Mouse (Mus musculus): Measurements from ENCODE around the gene Fnip2. TPM values are rescaled to one million over a fixed set of nuclear protein-coding genes. Genes with fewer than 3 reads are reported as not detected.
A peak's percentile ranks its signal among the peaks of the same experiment; 100 is the strongest.

Fnip2 gene
- total and polyA plus RNA-seq, 2 experiments from 2014 or later: 6.9 to 30.3 TPM

DNA sequence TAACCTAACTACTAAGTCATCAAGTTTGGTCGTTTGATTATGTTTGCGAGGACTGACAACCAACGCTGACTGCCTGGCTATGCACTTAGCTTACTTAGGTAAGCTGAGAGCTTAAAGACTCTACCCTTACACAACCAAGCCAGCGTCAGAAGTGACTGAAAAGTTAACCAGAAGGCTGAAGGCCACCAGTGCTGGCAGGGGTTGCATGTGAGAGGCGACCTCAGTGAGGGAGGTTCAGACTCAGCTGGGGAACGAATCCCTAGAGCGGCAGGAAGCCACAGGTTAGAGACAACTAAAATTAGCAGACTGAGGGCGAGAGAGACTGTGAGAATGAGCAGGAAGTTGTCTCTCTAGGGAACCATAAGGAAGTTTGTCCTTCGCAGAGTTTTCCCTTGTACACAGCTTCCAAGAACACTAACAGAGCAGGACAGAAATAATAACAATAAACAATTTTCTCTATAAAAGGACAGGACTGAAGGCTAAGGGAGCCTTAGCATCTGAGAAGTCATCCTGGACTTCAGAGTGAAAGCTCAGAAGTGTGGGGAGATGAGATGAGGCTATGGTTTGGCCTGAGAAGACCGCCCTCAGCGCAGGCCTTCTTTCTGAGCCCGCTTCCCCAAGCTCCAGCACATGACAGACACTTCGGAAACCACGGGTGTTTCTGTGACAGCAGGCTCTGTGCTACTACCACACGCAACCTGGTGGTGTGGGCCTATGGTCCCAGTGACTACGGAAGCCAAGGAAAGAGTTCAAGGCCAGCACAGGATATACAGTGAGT lies 83.1 kb downstream of the Fnip2 start:
- H3K36me3 ChIP-seq (ENCODE audit: insufficient read depth, low read length): peaks cover 65% of the 10 kb centered on the region
- no peak; the same call in 1 of the 2 replicates for ATAC-seq (ENCODE audit: low FRiP score)
- no peak for TF ChIP-seq CTCF (IDR thresholded peaks at IDR 0.05)
- H3K27me3 ChIP-seq (ENCODE audit: insufficient read depth, low read length): no peaks in the 10 kb centered on the region
- H3K9ac ChIP-seq (replicated peaks; ENCODE audit: low read length, poor library complexity, severe bottlenecking): no peak overlapping the region
- no peaks in the 10 kb centered on the region for H3K4me1 ChIP-seq (ENCODE audit: insufficient read depth, low read length)
- no peak overlapping the region for H3K4me3 ChIP-seq (ENCODE audit: low read depth, low read length)
- H3K27ac ChIP-seq (ENCODE audit: low read depth, low read length): no peak overlapping the region
- H3K4me2 ChIP-seq (ENCODE audit: low read depth, low read length, poor library complexity, severe bottlenecking): no peak overlapping the region
- WGBS: 90% methylated on average over 16 of the region's 16 CpGs
- no peaks in the 10 kb centered on the region for H3K9me3 ChIP-seq (ENCODE audit: low read length)
- no peak for DNase-seq (ENCODE audit: low spot score)

DNA sequence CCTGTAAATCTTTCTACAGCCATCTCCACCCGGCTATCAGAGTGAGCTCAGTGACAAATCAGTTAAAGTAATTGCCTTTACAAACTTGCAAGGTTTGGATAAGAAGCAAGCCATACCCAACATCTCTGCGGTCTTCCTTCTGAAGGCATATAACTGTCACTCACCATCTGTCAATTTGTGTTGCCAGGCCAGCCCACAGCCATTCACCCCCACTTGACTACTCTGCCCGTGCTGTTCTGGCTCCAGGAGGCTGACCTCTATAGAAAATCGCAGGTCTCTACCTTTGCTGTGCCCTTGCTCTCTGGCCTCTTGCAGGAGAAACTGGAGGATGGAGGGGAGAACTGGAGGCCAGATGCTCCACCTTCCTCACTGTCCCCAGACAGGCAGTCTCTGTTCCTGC lies 88.7 kb downstream of the Fnip2 start:
- DNase-seq (ENCODE audit: low spot score) (no peak), ATAC-seq (ENCODE audit: low FRiP score) (no peak)
- no peaks in the 10 kb centered on the region for H3K27me3 ChIP-seq (ENCODE audit: insufficient read depth, low read length)
- no peak overlapping the region for H3K4me3 ChIP-seq (ENCODE audit: low read depth, low read length)
- H3K4me2 ChIP-seq (ENCODE audit: low read depth, low read length, poor library complexity, severe bottlenecking): no peak overlapping the region
- peaks cover 30% of the 10 kb centered on the region for H3K36me3 ChIP-seq (ENCODE audit: insufficient read depth, low read length)
- WGBS: 72% methylated on average over 4 of the region's 4 CpGs
- no peaks in the 10 kb centered on the region for H3K9me3 ChIP-seq (ENCODE audit: low read length)
- H3K4me1 ChIP-seq (ENCODE audit: insufficient read depth, low read length): no peaks in the 10 kb centered on the region
- no peak for TF ChIP-seq CTCF (IDR thresholded peaks at IDR 0.05)
- H3K9ac ChIP-seq (replicated peaks; ENCODE audit: low read length, poor library complexity, severe bottlenecking): no peak overlapping the region
- no peak overlapping the region for H3K27ac ChIP-seq (ENCODE audit: low read depth, low read length)

DNA sequence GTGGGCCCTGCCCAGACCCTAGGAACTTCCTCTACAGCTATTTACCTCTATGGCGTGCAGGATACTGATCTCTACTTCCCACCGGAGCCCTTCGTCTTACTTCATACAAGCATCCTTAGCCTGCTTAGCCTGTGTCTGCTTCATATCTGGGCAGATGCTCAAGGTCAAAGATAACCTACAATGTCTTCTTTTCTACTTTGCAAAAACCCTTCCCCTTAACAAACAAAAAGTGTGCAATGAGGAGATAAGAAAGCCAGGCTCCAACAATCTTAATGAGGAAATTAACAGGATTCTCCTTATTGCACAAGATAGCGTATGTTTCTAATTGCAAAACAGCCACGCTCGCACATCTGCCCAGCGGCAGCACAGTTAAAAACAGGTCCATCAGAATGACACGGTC lies 89.2 kb downstream of the Fnip2 start:
- Histone ChIP-seq H3K36me3 (ENCODE audit: insufficient read depth, low read length) (peaks cover 26% of the 10 kb centered on the region), H3K27ac (ENCODE audit: low read depth, low read length) (no peak overlapping the region), H3K9ac (replicated peaks; ENCODE audit: low read length, poor library complexity, severe bottlenecking) (no peak overlapping the region), H3K9me3 (ENCODE audit: low read length) (no peaks in the 10 kb centered on the region), H3K27me3 (ENCODE audit: insufficient read depth, low read length) (no peaks in the 10 kb centered on the region), H3K4me1 (ENCODE audit: insufficient read depth, low read length) (no peaks in the 10 kb centered on the region), H3K4me2 (ENCODE audit: low read depth, low read length, poor library complexity, severe bottlenecking) (no peak overlapping the region), H3K4me3 (ENCODE audit: low read depth, low read length) (no peak overlapping the region)
- 90% methylated on average over 8 of the region's 8 CpGs for WGBS
- DNase-seq (ENCODE audit: low spot score) (no peak), ATAC-seq (ENCODE audit: low FRiP score) (no peak)
- no peak for TF ChIP-seq CTCF (IDR thresholded peaks at IDR 0.05)

GRCm38 (mm10) chr3:79475980-79476379 lies 91.6 kb downstream of the Fnip2 start:
- no peak overlapping the region for H3K9ac ChIP-seq (replicated peaks; ENCODE audit: low read length, poor library complexity, severe bottlenecking)
- no peak overlapping the region for H3K27ac ChIP-seq (ENCODE audit: low read depth, low read length)
- no peaks in the 10 kb centered on the region for H3K4me1 ChIP-seq (ENCODE audit: insufficient read depth, low read length)
- 80% methylated on average over 2 of the region's 2 CpGs for WGBS
- H3K4me2 ChIP-seq (ENCODE audit: low read depth, low read length, poor library complexity, severe bottlenecking): no peak overlapping the region
- no peaks in the 10 kb centered on the region for H3K9me3 ChIP-seq (ENCODE audit: low read length)
- TF ChIP-seq CTCF (IDR thresholded peaks at IDR 0.05): no peak
- no peaks in the 10 kb centered on the region for H3K27me3 ChIP-seq (ENCODE audit: insufficient read depth, low read length)
- peaks cover 19% of the 10 kb centered on the region for H3K36me3 ChIP-seq (ENCODE audit: insufficient read depth, low read length)
- DNase-seq (ENCODE audit: low spot score) (peak; percentile 58), ATAC-seq (ENCODE audit: low FRiP score) (no peak)
- no peak overlapping the region for H3K4me3 ChIP-seq (ENCODE audit: low read depth, low read length)

DNA sequence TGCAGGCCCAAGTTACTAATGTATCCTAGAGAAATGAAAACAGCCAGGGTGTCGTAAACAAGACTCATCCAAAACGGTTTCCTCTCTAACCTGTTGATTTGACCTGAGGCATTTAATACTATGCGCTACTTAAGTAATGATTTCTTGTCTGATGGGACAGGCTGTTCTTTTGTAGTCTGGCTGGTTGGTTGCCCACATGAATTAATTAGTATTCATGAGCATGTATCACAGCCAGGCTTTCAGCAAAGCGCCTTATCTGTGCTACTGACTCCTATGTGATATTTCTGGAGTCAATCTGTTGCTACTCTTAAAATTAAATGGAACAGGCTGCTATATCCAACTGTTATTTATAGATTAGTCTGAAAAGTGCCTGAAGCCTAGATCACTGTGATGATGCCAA lies 92.7 kb downstream of the Fnip2 start:
- DNase-seq (ENCODE audit: low spot score): peak; percentile 71
- Histone ChIP-seq H3K9ac (replicated peaks; ENCODE audit: low read length, poor library complexity, severe bottlenecking) (no peak overlapping the region), H3K27ac (ENCODE audit: low read depth, low read length) (no peak overlapping the region), H3K9me3 (ENCODE audit: low read length) (no peaks in the 10 kb centered on the region), H3K4me3 (ENCODE audit: low read depth, low read length) (no peak overlapping the region), H3K4me1 (ENCODE audit: insufficient read depth, low read length) (no peaks in the 10 kb centered on the region), H3K36me3 (ENCODE audit: insufficient read depth, low read length) (peaks cover 9% of the 10 kb centered on the region), H3K27me3 (ENCODE audit: insufficient read depth, low read length) (no peaks in the 10 kb centered on the region), H3K4me2 (ENCODE audit: low read depth, low read length, poor library complexity, severe bottlenecking) (no peak overlapping the region)
- ATAC-seq (ENCODE audit: low FRiP score): peak; percentile 24; the same call in 1 of the 2 replicates
- 31% methylated on average over 4 of the region's 4 CpGs for WGBS
- TF ChIP-seq CTCF (IDR thresholded peaks at IDR 0.05): no peak

DNA sequence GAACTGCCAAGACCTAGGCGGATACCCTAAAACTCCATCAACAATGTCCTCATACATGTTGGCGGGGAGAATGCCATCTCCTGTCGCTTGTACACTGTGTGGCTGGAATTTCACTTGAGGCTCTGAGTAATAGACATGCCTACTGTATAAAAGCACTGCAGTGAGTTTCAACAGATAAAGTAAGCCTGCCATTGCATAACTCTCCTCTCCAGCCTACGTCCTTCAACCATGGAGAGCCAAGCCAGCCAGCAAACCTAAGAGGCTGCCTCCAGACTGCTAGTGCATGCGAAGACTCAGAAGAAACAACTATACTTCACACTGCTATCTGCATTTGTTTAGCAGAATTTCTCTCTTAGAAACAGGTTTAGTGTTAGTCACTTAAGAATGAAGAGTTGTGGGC lies 95.2 kb downstream of the Fnip2 start:
- ATAC-seq (ENCODE audit: low FRiP score) (no peak), DNase-seq (ENCODE audit: low spot score) (no peak)
- Histone ChIP-seq H3K36me3 (ENCODE audit: insufficient read depth, low read length) (peaks cover 8% of the 10 kb centered on the region), H3K27me3 (ENCODE audit: insufficient read depth, low read length) (no peaks in the 10 kb centered on the region), H3K27ac (ENCODE audit: low read depth, low read length) (no peak overlapping the region), H3K9ac (replicated peaks; ENCODE audit: low read length, poor library complexity, severe bottlenecking) (no peak overlapping the region), H3K9me3 (ENCODE audit: low read length) (no peaks in the 10 kb centered on the region), H3K4me2 (ENCODE audit: low read depth, low read length, poor library complexity, severe bottlenecking) (no peak overlapping the region), H3K4me1 (ENCODE audit: insufficient read depth, low read length) (no peaks in the 10 kb centered on the region), H3K4me3 (ENCODE audit: low read depth, low read length) (no peak overlapping the region)
- WGBS: 98% methylated on average over 5 of the region's 5 CpGs
- no peak for TF ChIP-seq CTCF (IDR thresholded peaks at IDR 0.05)

Data from midbrain, postnatal 0 days (tissue).